Mouse (Mus musculus) myocyte (in vitro differentiated cells): ENCODE results near the gene Scarb1.

ENCODE experiments used
- E2F4 ChIP-seq: IDR thresholded peaks from one replicate; pipeline ENCODE4 v1.6.1; 2011; ENCODE audit warnings: mild to moderate bottlenecking, control low read depth, moderate library complexity; ENCODE audit not compliant: insufficient read depth
- POLR2A ChIP-seq: IDR thresholded peaks from one replicate; pipeline ENCODE4 v1.6.1; 2011; ENCODE audit warnings: low read depth, mild to moderate bottlenecking, control low read depth, moderate library complexity; ENCODE audit not compliant: insufficient read length

DNA sequence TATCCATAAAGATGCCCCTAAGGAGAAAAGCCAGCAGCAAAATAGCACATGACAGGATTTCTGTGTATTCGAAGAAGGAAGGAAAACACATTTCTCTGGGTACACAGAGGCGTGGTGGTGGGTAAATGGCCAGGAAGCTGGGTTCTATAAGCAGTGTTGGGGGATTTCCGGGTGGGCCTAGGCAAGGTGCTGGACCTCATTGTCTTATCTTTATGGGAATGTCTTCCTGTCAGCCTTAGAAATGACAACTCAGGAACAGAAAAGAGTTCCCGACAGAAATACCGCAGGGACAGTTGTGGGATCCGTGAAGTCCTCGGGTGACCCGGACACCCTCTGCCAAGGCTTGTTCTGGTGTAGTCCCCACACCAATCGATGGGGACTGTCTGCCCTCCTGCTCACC, 42.7 kb downstream of the Scarb1 start:
- TF ChIP-seq POLR2A (no peak), E2F4 (no peak)
